Mouse (Mus musculus) C2C12 (cell line): ENCODE results near the gene Ccl6. TPM values are rescaled to one million over a fixed set of nuclear protein-coding genes. Genes with fewer than 3 reads are reported as not detected.

ENCODE experiments used
- H3K27me3 ChIP-seq: one replicate; pipeline ENCODE4 v1.6.1; 2011; ENCODE audit not compliant: control insufficient read depth, insufficient read depth, insufficient read length
- H3K36me3 ChIP-seq: one replicate; pipeline ENCODE4 v1.6.1; 2011; ENCODE audit not compliant: control insufficient read depth, insufficient read depth
- H3K4me3 ChIP-seq: one replicate; pipeline ENCODE4 v1.5.1; 2011; ENCODE audit warnings: mild to moderate bottlenecking, control low read depth; ENCODE audit not compliant: poor library complexity, insufficient read depth, severe bottlenecking
- H3K79me2 ChIP-seq: one replicate; pipeline ENCODE4 v1.6.1; 2011; ENCODE audit not compliant: control insufficient read depth, insufficient read depth
- H3K79me3 ChIP-seq: one replicate; pipeline ENCODE4 v1.6.1; 2011; ENCODE audit warnings: low read depth, control low read depth
- H3ac ChIP-seq: one replicate; pipeline ENCODE3; 2011; ENCODE audit warnings: low read depth; ENCODE audit not compliant: control insufficient read depth, insufficient read length
- CEBPB ChIP-seq: IDR thresholded peaks from one replicate; pipeline ENCODE4 v1.6.1; 2011; ENCODE audit warnings: low read depth, mild to moderate bottlenecking, control low read depth, moderate library complexity
- CTCF ChIP-seq: IDR thresholded peaks from one replicate; pipeline ENCODE4 v1.5.1; 2011; ENCODE audit not compliant: control insufficient read depth, insufficient read depth, insufficient read length
- FOSL1 ChIP-seq: IDR thresholded peaks from one replicate; pipeline ENCODE4 v1.8.0; 2011; ENCODE audit warnings: mild to moderate bottlenecking, low read length; ENCODE audit not compliant: poor library complexity, insufficient read depth, severe bottlenecking
- MAX ChIP-seq: IDR thresholded peaks from one replicate; pipeline ENCODE4 v1.6.1; 2011; ENCODE audit warnings: mild to moderate bottlenecking, control low read depth
- MYOD1 ChIP-seq: IDR thresholded peaks from one replicate; pipeline ENCODE4 v1.6.1; 2011; ENCODE audit warnings: low read depth; ENCODE audit not compliant: control insufficient read depth, insufficient read length
- MYOG ChIP-seq: IDR thresholded peaks from one replicate; pipeline ENCODE4 v1.6.1; 2011; ENCODE audit not compliant: control insufficient read depth, insufficient read length; ENCODE audit errors: extremely low read depth
- USF1 ChIP-seq: IDR thresholded peaks from one replicate; pipeline ENCODE4 v1.6.1; 2011; ENCODE audit warnings: low read depth, mild to moderate bottlenecking, control low read depth, moderate library complexity
- long read RNA-seq, 2 experiments: library from polyadenylated mRNA; unstranded; transcript quantifications; one replicate each; pipeline ENCODE4 v2.0.0; 2019 to 2020
- polyA plus RNA-seq: library from polyadenylated mRNA; unstranded; fragments of >200 nt; fragmentation: generic; extraction: Trizol; gene quantifications from one replicate; pipeline ENCODE4 v1.2.1, GENCODE M21; 2012; ENCODE audit warnings: missing spikeins

The Ccl6 gene
- not detected for polyA plus RNA-seq
- long read RNA-seq, experiment 1, result 0 reads
- long read RNA-seq, experiment 2, result 0 reads

DNA sequence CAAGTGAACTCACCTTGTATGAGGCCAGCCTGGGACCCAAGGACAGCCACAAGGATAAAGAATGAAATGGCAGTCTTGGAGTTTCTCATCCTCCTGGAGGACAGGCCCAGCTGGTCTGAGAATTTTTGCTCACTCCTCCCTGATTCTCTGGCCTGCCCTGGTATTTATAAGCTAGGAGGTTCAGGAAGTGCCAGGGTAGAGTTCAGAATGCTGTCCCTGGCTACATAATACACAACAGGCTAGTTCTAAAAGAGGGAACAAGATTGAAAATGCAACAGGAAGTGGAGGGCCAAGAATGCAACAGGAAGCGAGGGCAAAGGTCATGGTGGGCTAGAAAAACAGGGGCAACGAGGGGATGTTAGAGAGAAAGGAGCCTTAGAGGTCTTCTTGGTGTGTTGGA, at the start of gene Ccl6:
Ccl6 (minus strand) TSS at position 235 of the 400 bp plus-strand sequence.
- Histone ChIP-seq H3K4me3 (no peak within 1 kb of the TSS), H3K36me3 (no peaks in the 10 kb centered on the region), H3K79me3 (no peaks in the 10 kb centered on the region), H3K79me2 (no peaks in the 10 kb centered on the region), H3K27me3 (peaks cover 3% of the 10 kb centered on the region), H3ac (no peak within 1 kb of the TSS)
- TF ChIP-seq MYOD1 (no peak), CEBPB (no peak), MAX (no peak), MYOG (no peak), CTCF (no peak), USF1 (no peak), FOSL1 (no peak)

DNA sequence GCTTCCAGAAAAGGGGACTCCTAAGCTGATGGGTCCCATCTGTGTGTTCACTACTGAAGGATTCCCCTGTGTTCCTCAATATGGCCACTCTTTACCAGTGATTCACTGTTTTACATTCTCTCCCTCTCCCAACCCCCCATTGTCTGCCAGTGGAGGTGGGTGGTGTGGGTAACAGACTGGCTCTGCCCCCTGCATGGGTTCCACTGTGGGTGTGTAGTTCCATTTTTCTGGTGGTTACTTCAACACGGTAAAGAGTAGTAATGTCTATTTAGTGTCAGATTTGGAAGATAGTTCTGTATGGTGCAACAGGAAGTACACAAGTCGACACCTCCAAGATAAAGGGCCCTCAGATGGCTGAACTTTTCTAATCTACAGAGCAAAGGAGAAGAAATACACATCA, 48.3 kb upstream of the Ccl6 start:
- H3ac ChIP-seq, result no peak overlapping the region
- peaks cover 3% of the 10 kb centered on the region for H3K27me3 ChIP-seq
- H3K79me3 ChIP-seq, result no peaks in the 10 kb centered on the region
- no peak overlapping the region for H3K4me3 ChIP-seq
- TF ChIP-seq FOSL1, result no peak
- no peak for TF ChIP-seq MAX
- no peaks in the 10 kb centered on the region for H3K36me3 ChIP-seq
- no peaks in the 10 kb centered on the region for H3K79me2 ChIP-seq

DNA sequence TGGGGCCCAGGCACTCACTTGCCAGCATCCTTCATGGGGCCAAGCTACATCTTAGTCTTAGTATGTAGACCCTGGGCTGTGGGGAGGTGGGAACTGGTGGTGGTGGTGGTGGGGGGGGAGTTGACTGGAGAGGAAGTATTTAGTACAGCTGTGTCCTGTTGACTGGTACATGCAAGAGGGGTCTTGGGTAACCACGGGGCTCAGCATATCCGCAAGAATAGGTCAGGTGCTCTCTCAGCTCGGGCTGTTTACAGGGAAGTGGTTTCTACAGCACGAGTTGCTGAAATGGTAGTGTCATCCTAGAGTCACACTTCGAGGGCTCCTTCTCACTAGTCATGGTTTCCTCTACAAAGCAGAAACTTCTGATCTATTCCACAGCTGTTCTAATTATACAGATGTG, 47.3 kb upstream of the Ccl6 start:
- H3K79me3 ChIP-seq, result no peaks in the 10 kb centered on the region
- H3ac ChIP-seq, result no peak overlapping the region
- no peak overlapping the region for H3K4me3 ChIP-seq
- no peaks in the 10 kb centered on the region for H3K36me3 ChIP-seq
- H3K79me2 ChIP-seq, result no peaks in the 10 kb centered on the region
- H3K27me3 ChIP-seq, result peaks cover 3% of the 10 kb centered on the region
- TF ChIP-seq MAX (no peak), MYOD1 (no peak), CTCF (no peak), FOSL1 (no peak), USF1 (no peak), CEBPB (no peak), MYOG (no peak)

DNA sequence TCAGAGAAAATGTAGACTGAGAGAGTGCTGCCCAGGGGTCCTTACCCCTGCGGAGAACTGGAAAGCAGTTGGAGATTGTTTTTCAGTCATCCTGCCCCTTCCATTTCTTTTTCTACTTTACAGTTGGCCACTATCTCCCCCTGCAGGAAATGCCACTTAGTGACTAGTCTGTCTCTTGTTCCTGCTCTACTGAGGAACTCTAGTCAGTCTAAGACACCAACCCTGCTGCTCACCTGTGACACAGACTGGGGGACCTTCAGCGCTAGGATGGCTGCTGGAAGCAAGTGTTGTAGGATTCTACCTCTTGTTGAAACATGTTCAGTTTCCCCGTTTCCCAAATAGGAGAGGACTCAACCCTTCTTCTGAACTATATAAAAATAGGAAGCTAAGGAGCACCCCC, 46.6 kb upstream of the Ccl6 start:
- Histone ChIP-seq H3K36me3 (no peaks in the 10 kb centered on the region), H3K27me3 (peaks cover 3% of the 10 kb centered on the region), H3ac (no peak overlapping the region), H3K79me2 (no peaks in the 10 kb centered on the region), H3K79me3 (no peaks in the 10 kb centered on the region), H3K4me3 (no peak overlapping the region)
- TF ChIP-seq MAX, result no peak
- TF ChIP-seq CEBPB, result no peak

DNA sequence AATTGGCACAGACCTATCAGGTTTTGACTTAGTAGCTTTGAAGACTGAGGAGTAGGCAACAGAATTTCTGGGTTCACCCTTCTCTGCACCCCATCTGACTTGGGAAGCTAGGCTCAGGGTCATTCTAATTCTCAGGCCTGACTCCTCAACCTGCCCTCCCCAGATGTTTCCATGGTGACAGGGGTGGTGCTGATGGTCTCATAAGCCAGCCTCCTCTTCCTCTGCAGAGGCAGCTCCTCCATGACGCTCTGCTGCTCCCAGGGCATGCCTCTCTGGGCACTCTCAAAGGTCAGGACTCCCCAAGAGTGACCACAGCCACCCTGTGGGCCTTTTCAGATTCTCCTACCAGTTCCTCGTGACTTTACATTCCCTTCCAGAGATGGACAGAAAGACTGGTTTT, 46.0 kb upstream of the Ccl6 start:
- Histone ChIP-seq H3K36me3 (no peaks in the 10 kb centered on the region), H3K79me2 (no peaks in the 10 kb centered on the region), H3K79me3 (no peaks in the 10 kb centered on the region), H3ac (no peak overlapping the region), H3K4me3 (no peak overlapping the region), H3K27me3 (peaks cover 3% of the 10 kb centered on the region)
- TF ChIP-seq MYOG (no peak), FOSL1 (no peak), MAX (no peak), MYOD1 (no peak), USF1 (no peak), CEBPB (no peak), CTCF (no peak)

DNA sequence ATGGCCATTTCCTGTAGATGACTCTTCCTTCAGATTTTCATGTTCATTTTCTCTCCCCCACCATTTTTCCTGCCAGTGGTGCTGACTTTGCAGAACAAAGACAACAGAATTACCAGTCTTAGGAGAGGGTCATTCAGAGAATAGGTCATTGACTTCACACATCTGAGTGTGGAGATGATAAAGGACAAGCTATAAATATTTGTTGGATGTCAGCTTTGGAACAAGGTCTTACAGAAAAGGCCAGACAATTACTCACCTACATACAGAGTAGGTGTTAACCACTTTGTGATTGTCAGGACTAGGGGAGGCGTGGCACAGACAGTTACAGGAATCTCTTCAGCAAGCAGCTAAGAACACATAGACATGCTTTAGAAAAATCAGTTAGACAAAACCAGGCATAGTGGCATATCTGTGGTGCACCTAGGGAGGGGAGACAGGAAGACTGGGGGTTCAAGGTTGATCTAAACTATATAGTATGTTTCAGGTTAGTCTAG, 43.9 kb upstream of the Ccl6 start:
- no peak for TF ChIP-seq MYOG
- TF ChIP-seq CEBPB, result no peak
- TF ChIP-seq USF1, result no peak
- TF ChIP-seq MAX, result no peak
- TF ChIP-seq MYOD1, result no peak
- TF ChIP-seq CTCF, result no peak
- TF ChIP-seq FOSL1, result no peak
- Histone ChIP-seq H3K27me3 (peaks cover 3% of the 10 kb centered on the region), H3K36me3 (no peaks in the 10 kb centered on the region), H3K79me2 (no peaks in the 10 kb centered on the region), H3K4me3 (no peak overlapping the region), H3K79me3 (no peaks in the 10 kb centered on the region), H3ac (no peak overlapping the region)

DNA sequence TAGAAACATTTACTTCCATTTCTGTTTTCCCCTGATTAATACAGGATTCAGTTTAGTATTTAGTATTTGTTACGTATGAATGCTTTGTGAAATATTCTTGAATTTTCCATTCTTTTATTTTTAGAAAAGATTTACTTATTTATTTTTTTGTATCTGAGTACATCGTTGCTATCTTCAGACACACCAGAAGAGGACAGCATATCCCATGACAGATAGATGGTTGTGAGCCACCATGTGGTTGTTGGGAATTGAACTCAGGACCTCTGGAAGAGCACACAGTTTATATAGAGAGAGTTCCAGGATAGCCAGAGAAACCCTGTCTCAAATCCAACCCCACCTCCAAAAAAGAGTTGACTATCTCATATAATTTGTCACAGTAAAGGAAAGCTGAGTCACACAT, 42.0 kb upstream of the Ccl6 start:
- TF ChIP-seq CEBPB (no peak), CTCF (no peak), MAX (no peak), MYOD1 (no peak), USF1 (no peak), MYOG (no peak), FOSL1 (no peak)
- Histone ChIP-seq H3K4me3 (no peak overlapping the region), H3ac (no peak overlapping the region), H3K27me3 (no peaks in the 10 kb centered on the region), H3K36me3 (no peaks in the 10 kb centered on the region), H3K79me3 (no peaks in the 10 kb centered on the region), H3K79me2 (no peaks in the 10 kb centered on the region)
